Mouse (Mus musculus) cerebellum, adult 2 months (tissue): ENCODE results near the gene Atp13a2. TPM values are rescaled to one million over a fixed set of nuclear protein-coding genes. Genes with fewer than 3 reads are reported as not detected.

Experiments used
- DNase-seq, 2 experiments: peaks; one replicate each; pipeline ENCODE4 v3.0.0; 2021
- H3K27ac ChIP-seq: fragments of 200-500 bp; 2 replicates; pipeline ENCODE4 v1.5.1; 2012; ENCODE audit warnings: low read length, control low read depth, inconsistent platforms; ENCODE audit not compliant: insufficient read depth
- H3K27me3 ChIP-seq: fragments of 200-500 bp; 2 replicates; pipeline ENCODE4 v1.6.1; 2012; ENCODE audit warnings: inconsistent platforms, mild to moderate bottlenecking, low read length, moderate library complexity; ENCODE audit not compliant: control insufficient read depth, insufficient read depth
- H3K4me1 ChIP-seq: fragments of 200-500 bp; 2 replicates; pipeline ENCODE4 v1.6.1; 2011; ENCODE audit warnings: low read length; ENCODE audit not compliant: control insufficient read depth, insufficient read depth
- H3K4me3 ChIP-seq: fragments of 200-500 bp; replicated peaks from 2 replicates; pipeline ENCODE3; 2011; ENCODE audit warnings: mild to moderate bottlenecking, low read depth, low read length, control low read depth; ENCODE audit not compliant: insufficient read depth
- CTCF ChIP-seq: fragments of 200-500 bp; IDR thresholded peaks from 2 replicates; pipeline ENCODE4 v1.5.1; 2011; ENCODE audit warnings: low read depth, mild to moderate bottlenecking, control low read depth, low read length, moderate library complexity, borderline replicate concordance; ENCODE audit not compliant: insufficient read depth
- POLR2A ChIP-seq: fragments of 200-500 bp; IDR thresholded peaks from 2 replicates; pipeline ENCODE4 v1.6.1; 2011; ENCODE audit warnings: low read length, control low read depth, borderline replicate concordance; ENCODE audit not compliant: insufficient read depth
- WGBS: fragments of 180-500 bp; shearing (Covaris S2); methylation state at CpG from one replicate; pipeline ENCODE4 v1.1.7; 2018; 5-methylcytosine and 5-hydroxymethylcytosine counted together
- polyA plus RNA-seq: library from polyadenylated mRNA; depleted of rRNA; stranded (reverse); fragments of >200 nt; gene quantifications from 2 replicates; pipeline ENCODE4 v1.2.3, GENCODE M21; 2012; rRNA removed

The Atp13a2 gene
- polyA plus RNA-seq, 1 experiment: 198 TPM

GRCm38 (mm10) chr4:141033606-141034549 lies 47.2 kb downstream of the Atp13a2 start:
- WGBS: 32% methylated on average over 27 of the region's 27 CpGs
- DNase-seq: peak in 1 of 2 experiments; percentile 41
- no peak for TF ChIP-seq CTCF
- no peak for TF ChIP-seq POLR2A
- Histone ChIP-seq H3K4me3 (no peak overlapping the region), H3K4me1 (peaks cover 19% of the 10 kb centered on the region), H3K27ac (no peak overlapping the region), H3K27me3 (no peaks in the 10 kb centered on the region)

GRCm38 (mm10) chr4:141041117-141041516 lies 54.4 kb downstream of the Atp13a2 start:
- no peak for DNase-seq
- no peaks in the 10 kb centered on the region for H3K27me3 ChIP-seq
- H3K4me3 ChIP-seq: no peak overlapping the region
- WGBS: 40% methylated on average over 12 of the region's 12 CpGs
- no peak for TF ChIP-seq CTCF
- no peak for TF ChIP-seq POLR2A
- H3K27ac ChIP-seq: no peak overlapping the region
- no peaks in the 10 kb centered on the region for H3K4me1 ChIP-seq

GRCm38 (mm10) chr4:141044816-141045215 lies 58.1 kb downstream of the Atp13a2 start:
- peak; percentile 44 to 58 for DNase-seq
- Histone ChIP-seq H3K4me3 (no peak overlapping the region), H3K4me1 (no peaks in the 10 kb centered on the region), H3K27me3 (no peaks in the 10 kb centered on the region), H3K27ac (no peak overlapping the region)
- TF ChIP-seq POLR2A: no peak
- TF ChIP-seq CTCF: peak; percentile 82
- WGBS: 6% methylated on average over 8 of the region's 8 CpGs

- Histone ChIP-seq H3K4me1 (peaks cover 12% of the 10 kb centered on the region), H3K27me3 (no peaks in the 10 kb centered on the region), H3K27ac (no peak overlapping the region), H3K4me3 (no peak overlapping the region)
- TF ChIP-seq POLR2A (no peak), CTCF (no peak)
- WGBS: 51% methylated on average over 17 of the region's 17 CpGs
- no peak for DNase-seq
Measured at GRCm38 (mm10) chr4:141048810-141049475, 62.3 kb downstream of the Atp13a2 start.

GRCm38 (mm10) chr4:141049476-141049835 lies 62.8 kb downstream of the Atp13a2 start:
- 36% methylated on average over 4 of the region's 4 CpGs for WGBS
- TF ChIP-seq POLR2A (no peak), CTCF (no peak)
- no peak for DNase-seq
- H3K27ac ChIP-seq: no peak overlapping the region
- no peaks in the 10 kb centered on the region for H3K27me3 ChIP-seq
- H3K4me1 ChIP-seq: peaks cover 16% of the 10 kb centered on the region
- no peak overlapping the region for H3K4me3 ChIP-seq

GRCm38 (mm10) chr4:141052442-141052841 lies 65.8 kb downstream of the Atp13a2 start:
- Histone ChIP-seq H3K4me3 (no peak overlapping the region), H3K27ac (no peak overlapping the region), H3K27me3 (no peaks in the 10 kb centered on the region), H3K4me1 (peaks cover 16% of the 10 kb centered on the region)
- DNase-seq: no peak
- TF ChIP-seq POLR2A (no peak), CTCF (no peak)
- 45% methylated on average over 12 of the region's 12 CpGs for WGBS

- DNase-seq: no peak
- Histone ChIP-seq H3K4me3 (peak overlapping the region; percentile 31), H3K4me1 (peaks cover 16% of the 10 kb centered on the region), H3K27ac (peak overlapping the region; percentile 18; the same call in 1 of the 2 replicates), H3K27me3 (no peaks in the 10 kb centered on the region)
- TF ChIP-seq POLR2A (no peak), CTCF (no peak)
- WGBS: 37% methylated on average over 8 of the region's 8 CpGs
Measured at GRCm38 (mm10) chr4:141053138-141053537, 66.5 kb downstream of the Atp13a2 start.

- H3K27ac ChIP-seq: peak overlapping the region; percentile 18
- WGBS: 10% methylated on average over 17 of the region's 17 CpGs
- H3K4me3 ChIP-seq: peak overlapping the region; percentile 31
- peak; percentile 72 to 77 for DNase-seq
- no peaks in the 10 kb centered on the region for H3K27me3 ChIP-seq
- TF ChIP-seq CTCF: no peak
- TF ChIP-seq POLR2A: no peak
- H3K4me1 ChIP-seq: peaks cover 16% of the 10 kb centered on the region
Measured at GRCm38 (mm10) chr4:141053568-141054161, 67.0 kb downstream of the Atp13a2 start.

Other genes with a start within 250 kb of the Atp13a2 start
- not detected in 2 replicates for gene Padi6, start 244.2 kb upstream of the Atp13a2 start, polyA plus RNA-seq
- gene Padi4, start 212.6 kb upstream of the Atp13a2 start, polyA plus RNA-seq: 0.11 and 0.14 TPM in 2 replicates
- gene Padi3, start 176.2 kb upstream of the Atp13a2 start, polyA plus RNA-seq: not detected in 2 replicates
- 0.05 and 0.08 TPM in 2 replicates for gene Padi1, start 141.1 kb upstream of the Atp13a2 start, polyA plus RNA-seq
- 22.2 and 25.2 TPM in 2 replicates for gene Padi2, start 80.5 kb upstream of the Atp13a2 start, polyA plus RNA-seq
- 320 and 325 TPM in 2 replicates for gene Sdhb, start 25.7 kb upstream of the Atp13a2 start, polyA plus RNA-seq
- 3.1 and 3.4 TPM in 2 replicates for gene Mfap2, start 23.5 kb downstream of the Atp13a2 start, polyA plus RNA-seq
- gene Crocc, start 73.7 kb downstream of the Atp13a2 start, polyA plus RNA-seq: 39.4 and 41.3 TPM in 2 replicates
- 66.3 and 68.7 TPM in 2 replicates for gene Necap2, start 91.5 kb downstream of the Atp13a2 start, polyA plus RNA-seq
- gene Spata21, start 101.5 kb downstream of the Atp13a2 start, polyA plus RNA-seq: 0.21 and 0.48 TPM in 2 replicates
- gene Szrd1, start 152.9 kb downstream of the Atp13a2 start, polyA plus RNA-seq: 29.2 and 29.9 TPM in 2 replicates
- gene Fbxo42, start 161.0 kb downstream of the Atp13a2 start, polyA plus RNA-seq: 21.1 and 21.5 TPM in 2 replicates
- gene Rsg1, start 227.1 kb downstream of the Atp13a2 start, polyA plus RNA-seq: 4.7 and 6.8 TPM in 2 replicates